ENCODE assay signal across 17 mouse cellular contexts in the genomic region with DNA sequence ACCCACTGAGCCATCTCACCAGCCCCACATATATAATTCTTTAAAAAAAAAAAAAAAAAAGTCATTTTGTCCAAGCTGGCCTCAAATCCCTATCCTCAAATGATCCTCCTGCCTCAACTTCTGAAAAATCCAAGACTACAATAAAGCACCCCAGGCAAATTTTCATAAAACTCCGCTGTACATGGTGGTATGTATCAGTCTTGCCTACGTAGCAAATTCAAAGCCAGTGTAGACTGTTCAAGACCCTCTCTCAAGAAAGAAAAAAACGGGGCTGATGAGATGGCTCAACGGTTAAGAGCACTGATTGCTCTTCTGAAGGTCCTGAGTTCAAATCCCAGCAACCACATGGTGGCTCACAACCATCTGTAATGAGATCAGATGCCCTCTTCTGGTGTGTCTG. TPM values are rescaled to one million over a fixed set of nuclear protein-coding genes. Genes with fewer than 3 reads are reported as not detected.
DNase-seq lines count a peak whose midpoint lies in the region; ATAC-seq and TF ChIP-seq lines count a peak whose summit lies in the region.
"Had no signal": no experiment of that assay in that cellular context is flagged by ENCODE, and none has a peak within 500 bp of the region (broad histone marks: within the 10 kb centered on the region; RNA-seq: fewer than 3 reads in every experiment).

No protein-coding gene starts in this region.

- ATAC-seq in kidney, postnatal 0 days (replicated peaks; ENCODE audit: low FRiP score, low read depth), result no peak
- no peak for ATAC-seq in kidney, embryonic 14.5 days (ENCODE audit: low FRiP score, low TSS enrichment)
- ATAC-seq: Patski had no signal

- H3K27ac ChIP-seq in kidney, postnatal 0 days, result no peak overlapping the region
- no peak overlapping the region for H3K27ac ChIP-seq in kidney, embryonic 14.5 days (ENCODE audit: low read depth, low read length)
- H3K27ac ChIP-seq in embryonic facial prominence, embryonic 10.5 days (replicated peaks), result no peak overlapping the region
- H3K27ac ChIP-seq: hindbrain, embryonic 14.5 days; macrophage had no signal

- no peak overlapping the region for H3K4me3 ChIP-seq in kidney, postnatal 0 days (replicated peaks; ENCODE audit: low read depth, low read length)
- no peak overlapping the region for H3K4me3 ChIP-seq in kidney, embryonic 14.5 days (ENCODE audit: low read length)
- no peak overlapping the region for H3K4me3 ChIP-seq in embryonic facial prominence, embryonic 10.5 days
- H3K4me3 ChIP-seq: erythroblast, embryonic 14.5 days; heart, embryonic 12.5 days; liver, embryonic 15.5 days had no signal

- peak; percentile 10; the same call in 1 of the 2 replicates for TF ChIP-seq CTCF in kidney, postnatal 0 days (IDR thresholded peaks at IDR 0.05; ENCODE audit: low read depth)

- H3K9me3 ChIP-seq in kidney, postnatal 0 days (replicated peaks; ENCODE audit: low read length), result no peaks in the 10 kb centered on the region
- no peaks in the 10 kb centered on the region for H3K9me3 ChIP-seq in kidney, embryonic 14.5 days (ENCODE audit: control insufficient read depth, low read length)
- no peaks in the 10 kb centered on the region for H3K9me3 ChIP-seq in embryonic facial prominence, embryonic 10.5 days
- H3K9me3 ChIP-seq: heart, embryonic 12.5 days; liver, embryonic 15.5 days had no signal

- no peak overlapping the region for H3K4me2 ChIP-seq in kidney, postnatal 0 days (ENCODE audit: low read length)
- H3K4me2 ChIP-seq in kidney, embryonic 14.5 days (replicated peaks; ENCODE audit: low read depth, low read length), result no peak overlapping the region
- H3K4me2 ChIP-seq: heart, embryonic 12.5 days; hindbrain, embryonic 14.5 days; liver, embryonic 15.5 days had no signal

- no peak for DNase-seq in kidney, postnatal 0 days (ENCODE audit: low spot score)
- DNase-seq in 3T3-L1 (ENCODE audit: low read depth, low spot score) (peak; percentile 57), A20 (ENCODE audit: low read depth, low spot score) (peak; percentile 69)
- DNase-seq in embryonic facial prominence, embryonic 10.5 days (ENCODE audit: low spot score), result peak; percentile 18
- DNase-seq in adrenal gland, adult 2 months, result no peak
- no peak for DNase-seq in cerebellum, postnatal 10 days
- DNase-seq: gastrocnemius, postnatal 10 days; kidney, adult 8-10 months had no signal

- no peak overlapping the region for H3K9ac ChIP-seq in kidney, postnatal 0 days (ENCODE audit: low read depth, low read length)
- no peak overlapping the region for H3K9ac ChIP-seq in kidney, embryonic 14.5 days (ENCODE audit: low read depth, low read length)
- H3K9ac ChIP-seq: heart, embryonic 12.5 days; hindbrain, embryonic 14.5 days; liver, embryonic 15.5 days had no signal

- peaks cover 25% of the 10 kb centered on the region for H3K36me3 ChIP-seq in kidney, postnatal 0 days (ENCODE audit: insufficient read depth, low read length)
- H3K36me3 ChIP-seq in kidney, embryonic 14.5 days (ENCODE audit: control insufficient read depth, insufficient read depth, low read length), result peaks cover 56% of the 10 kb centered on the region
- H3K36me3 ChIP-seq in embryonic facial prominence, embryonic 10.5 days (replicated peaks), result peaks cover 84% of the 10 kb centered on the region

- H3K4me1 ChIP-seq in kidney, postnatal 0 days (replicated peaks; ENCODE audit: insufficient read depth, low read length), result peaks cover 2% of the 10 kb centered on the region; the same call in 1 of the 2 replicates
- no peaks in the 10 kb centered on the region for H3K4me1 ChIP-seq in kidney, embryonic 14.5 days (ENCODE audit: control insufficient read depth, insufficient read depth, low read length)
- peaks cover 11% of the 10 kb centered on the region for H3K4me1 ChIP-seq in embryonic facial prominence, embryonic 10.5 days

- WGBS in kidney, postnatal 0 days, result 72% methylated on average over 4 of the region's 4 CpGs
- WGBS in kidney, embryonic 14.5 days, result 83% methylated on average over 4 of the region's 4 CpGs
- WGBS in embryonic facial prominence, embryonic 10.5 days, result 90% methylated on average over 4 of the region's 4 CpGs

- H3K27me3 ChIP-seq in kidney, postnatal 0 days (ENCODE audit: insufficient read depth, low read length), result no peaks in the 10 kb centered on the region
- no peaks in the 10 kb centered on the region for H3K27me3 ChIP-seq in kidney, embryonic 14.5 days (ENCODE audit: control insufficient read depth, insufficient read depth, low read length)
- no peaks in the 10 kb centered on the region for H3K27me3 ChIP-seq in embryonic facial prominence, embryonic 10.5 days (replicated peaks; ENCODE audit: low read depth, poor library complexity, severe bottlenecking)
- H3K27me3 ChIP-seq: heart, embryonic 12.5 days; liver, embryonic 15.5 days; Patski had no signal

RNA-seq across cellular contexts. Expression of a gene that starts 13.1 kb away (rescaled TPM):
- polyA plus RNA-seq in kidney, postnatal 0 days (2015; fragmentation: Nextera tagmentation; extraction: Ambion mirVana), result 4,583 and 4,728 TPM in 2 replicates
- polyA plus RNA-seq in kidney, embryonic 14.5 days (2014; fragmentation: Nextera tagmentation; extraction: Ambion mirVana), result 5,322 and 6,193 TPM in 2 replicates
- polyA plus RNA-seq in embryonic facial prominence, embryonic 10.5 days (2016; fragmentation: Nextera tagmentation; extraction: Ambion mirVana), result 3,747 and 3,838 TPM in 2 replicates
- 1,000 to 10,000 TPM; 6,873 to 9,883 TPM for total RNA-seq in adrenal gland, adult 2 months (2021)
- 813 and 861 TPM in 2 replicates for polyA plus RNA-seq in adrenal gland, adult 2 months (2012; rRNA removed)

RNA-seq across cellular contexts. Expression of a gene that starts 27.3 kb away (rescaled TPM):
- polyA plus RNA-seq in kidney, postnatal 0 days (2015; fragmentation: Nextera tagmentation; extraction: Ambion mirVana), result 0.70 and 0.99 TPM in 2 replicates
- polyA plus RNA-seq in kidney, embryonic 14.5 days (2014; fragmentation: Nextera tagmentation; extraction: Ambion mirVana), result 0.46 and 0.58 TPM in 2 replicates
- 0.30 and 0.78 TPM in 2 replicates for polyA plus RNA-seq in embryonic facial prominence, embryonic 10.5 days (2016; fragmentation: Nextera tagmentation; extraction: Ambion mirVana)
- total RNA-seq in adrenal gland, adult 2 months (2021), result not detected
- 0.95 and 1.5 TPM in 2 replicates for polyA plus RNA-seq in adrenal gland, adult 2 months (2012; rRNA removed)
- total RNA-seq: adrenal gland, postnatal 14 days; gastrocnemius, postnatal 10 days; monocyte, adult 5-6 weeks had no signal
- polyA plus RNA-seq: macrophage, Patski had no signal

RNA-seq across cellular contexts. Expression of a gene that starts 27.9 kb away (rescaled TPM):
- polyA plus RNA-seq in kidney, postnatal 0 days (2015; fragmentation: Nextera tagmentation; extraction: Ambion mirVana), result 20.8 and 24.4 TPM in 2 replicates
- polyA plus RNA-seq in kidney, embryonic 14.5 days (2014; fragmentation: Nextera tagmentation; extraction: Ambion mirVana), result 21.5 and 29.3 TPM in 2 replicates
- polyA plus RNA-seq in embryonic facial prominence, embryonic 10.5 days (2016; fragmentation: Nextera tagmentation; extraction: Ambion mirVana), result 23.0 and 23.8 TPM in 2 replicates
- 10 to 100 TPM; 26.6 to 27.7 TPM for total RNA-seq in adrenal gland, adult 2 months (2021)
- polyA plus RNA-seq in adrenal gland, adult 2 months (2012; rRNA removed), result 57.4 and 76.5 TPM in 2 replicates

RNA-seq across cellular contexts. Expression of a gene that starts 32.8 kb away (rescaled TPM):
- 1.4 and 1.8 TPM in 2 replicates for polyA plus RNA-seq in kidney, postnatal 0 days (2015; fragmentation: Nextera tagmentation; extraction: Ambion mirVana)
- polyA plus RNA-seq in kidney, embryonic 14.5 days (2014; fragmentation: Nextera tagmentation; extraction: Ambion mirVana), result 1.9 and 2.2 TPM in 2 replicates
- 0.21 and 0.55 TPM in 2 replicates for polyA plus RNA-seq in embryonic facial prominence, embryonic 10.5 days (2016; fragmentation: Nextera tagmentation; extraction: Ambion mirVana)
- total RNA-seq in adrenal gland, adult 2 months (2021), result under 1 TPM; 0.52 to 0.73 TPM
- polyA plus RNA-seq in adrenal gland, adult 2 months (2012; rRNA removed), result 0.49 and 0.67 TPM in 2 replicates

Comparison
In these comparisons a context has a peak if more than half of its experiments do, and no peak if none do; other contexts are left out.
1. DNase-seq: peak in 3T3-L1 (single experiment), A20 (single experiment) and embryonic facial prominence, embryonic 10.5 days (single experiment); none in kidney, postnatal 0 days (single experiment), adrenal gland, adult 2 months (single experiment) and cerebellum, postnatal 10 days (0 of 2).